In genomic region chr11:112708119-112708730, GRCm38 (mm10) we compare ENCODE assay signal across 19 mouse cellular contexts.
DNase-seq lines count a peak whose midpoint lies in the region; ATAC-seq lines count a peak whose summit lies in the region.
"Had no signal": no experiment of that assay in that cellular context is flagged by ENCODE, and none has a peak within 500 bp of the region (broad histone marks: within the 10 kb centered on the region; RNA-seq: fewer than 3 reads in every experiment).

No protein-coding gene starts in this region.

- WGBS in heart, embryonic 11.5 days (ENCODE audit: insufficient replicate concordance), result 76% methylated on average over 11 of the region's 11 CpGs
- 60% methylated on average over 11 of the region's 11 CpGs for WGBS in embryonic facial prominence, embryonic 14.5 days
- WGBS in midbrain, embryonic 13.5 days, result 19% methylated on average over 11 of the region's 11 CpGs

- no peaks in the 10 kb centered on the region for H3K9me3 ChIP-seq in heart, embryonic 11.5 days (replicated peaks; ENCODE audit: control insufficient read depth, low read length)
- no peaks in the 10 kb centered on the region for H3K9me3 ChIP-seq in embryonic facial prominence, embryonic 14.5 days (ENCODE audit: control insufficient read depth, low read length)
- H3K9me3 ChIP-seq in midbrain, embryonic 13.5 days, result no peaks in the 10 kb centered on the region
- H3K9me3 ChIP-seq: embryonic facial prominence, embryonic 12.5 days; liver, embryonic 13.5 days; lung, embryonic 15.5 days had no signal

- H3K4me1 ChIP-seq in heart, embryonic 11.5 days (ENCODE audit: control insufficient read depth, insufficient read depth, low read length), result no peaks in the 10 kb centered on the region
- peaks cover 3% of the 10 kb centered on the region; the same call in 1 of the 2 replicates for H3K4me1 ChIP-seq in embryonic facial prominence, embryonic 14.5 days (ENCODE audit: control insufficient read depth, insufficient read depth, low read length)
- H3K4me1 ChIP-seq in midbrain, embryonic 13.5 days (replicated peaks), result peaks cover 10% of the 10 kb centered on the region
- H3K4me1 ChIP-seq: liver, embryonic 13.5 days had no signal

- peak; percentile 74 for DNase-seq in heart, adult 11 months
- peak; percentile 34 for DNase-seq in Muller cell, postnatal 12 days (ENCODE audit: inconsistent ontology term)
- peak; percentile 56 for DNase-seq in embryonic facial prominence, embryonic 14.5 days (ENCODE audit: low spot score)
- DNase-seq in right cerebral cortex, postnatal 36 days (ENCODE audit: low spot score in 2 of 2), result no peak
- DNase-seq: adrenal gland, adult 8-10 months; cerebellum, postnatal 14 days; gastrocnemius, postnatal 25 days; kidney, adult 8-10 months; kidney, postnatal 25 days; liver, embryonic 13.5 days; right cerebral cortex, adult 18-20 months; thymus, postnatal 14 days had no signal

- no peak for ATAC-seq in heart, embryonic 11.5 days (replicated peaks; ENCODE audit: insufficient number of reproducible peaks, low FRiP score, low TSS enrichment)
- peak; percentile 83; the same call in 1 of the 2 replicates for ATAC-seq in embryonic facial prominence, embryonic 14.5 days (ENCODE audit: low read depth)
- peak; percentile 71 for ATAC-seq in midbrain, embryonic 13.5 days
- no peak for ATAC-seq in cerebellum, adult (ENCODE audit: insufficient number of reproducible peaks, low FRiP score, low TSS enrichment)
- ATAC-seq: inflammation-experienced regulatory T-cells, adult 6 months had no signal

- no peaks in the 10 kb centered on the region for H3K27me3 ChIP-seq in heart, embryonic 11.5 days (ENCODE audit: control insufficient read depth, insufficient read depth, low read length)
- H3K27me3 ChIP-seq in embryonic facial prominence, embryonic 14.5 days (replicated peaks; ENCODE audit: control insufficient read depth, insufficient read depth, low read length), result no peaks in the 10 kb centered on the region
- H3K27me3 ChIP-seq in midbrain, embryonic 13.5 days, result no peaks in the 10 kb centered on the region
- H3K27me3 ChIP-seq: embryonic facial prominence, embryonic 12.5 days; liver, embryonic 13.5 days; lung, embryonic 15.5 days had no signal

- no peak overlapping the region for H3K9ac ChIP-seq in heart, embryonic 11.5 days (ENCODE audit: low read depth, low read length)
- H3K9ac ChIP-seq in embryonic facial prominence, embryonic 14.5 days (ENCODE audit: low read depth, low read length), result no peak overlapping the region
- H3K9ac ChIP-seq in midbrain, embryonic 13.5 days (replicated peaks), result no peak overlapping the region
- H3K9ac ChIP-seq: embryonic facial prominence, embryonic 12.5 days; liver, embryonic 13.5 days; lung, embryonic 15.5 days had no signal

- H3K27ac ChIP-seq in heart, embryonic 11.5 days (ENCODE audit: low read depth, low read length), result no peak overlapping the region
- H3K27ac ChIP-seq in embryonic facial prominence, embryonic 14.5 days (replicated peaks; ENCODE audit: low read depth, low read length), result no peak overlapping the region
- H3K27ac ChIP-seq in midbrain, embryonic 13.5 days, result peak overlapping the region; percentile 19; the same call in 1 of the 2 replicates
- H3K27ac ChIP-seq: embryonic facial prominence, embryonic 12.5 days; liver, embryonic 13.5 days; lung, embryonic 15.5 days; macrophage had no signal

- no peak overlapping the region for H3K4me3 ChIP-seq in heart, embryonic 11.5 days (ENCODE audit: low read depth, low read length)
- H3K4me3 ChIP-seq in embryonic facial prominence, embryonic 14.5 days (ENCODE audit: low read depth, low read length), result no peak overlapping the region
- no peak overlapping the region for H3K4me3 ChIP-seq in midbrain, embryonic 13.5 days (replicated peaks)
- H3K4me3 ChIP-seq: embryonic facial prominence, embryonic 12.5 days; liver, embryonic 13.5 days; lung, embryonic 15.5 days had no signal

- no peaks in the 10 kb centered on the region for H3K36me3 ChIP-seq in heart, embryonic 11.5 days (ENCODE audit: control insufficient read depth, insufficient read depth, low read length)
- no peaks in the 10 kb centered on the region for H3K36me3 ChIP-seq in embryonic facial prominence, embryonic 14.5 days (ENCODE audit: control insufficient read depth, insufficient read depth, low read length)
- H3K36me3 ChIP-seq in midbrain, embryonic 13.5 days, result no peaks in the 10 kb centered on the region
- H3K36me3 ChIP-seq: embryonic facial prominence, embryonic 12.5 days; liver, embryonic 13.5 days; lung, embryonic 15.5 days had no signal

- no peak overlapping the region for H3K4me2 ChIP-seq in heart, embryonic 11.5 days
- no peak overlapping the region for H3K4me2 ChIP-seq in embryonic facial prominence, embryonic 14.5 days (ENCODE audit: low read depth, low read length)
- H3K4me2 ChIP-seq in midbrain, embryonic 13.5 days (replicated peaks), result 0 out of 2 replicates have a peak overlapping the region, but pooled peaks have one; percentile 5
- H3K4me2 ChIP-seq: embryonic facial prominence, embryonic 12.5 days; liver, embryonic 13.5 days; lung, embryonic 15.5 days had no signal

Comparison
In these comparisons a context has a peak if more than half of its experiments do, and no peak if none do; other contexts are left out.
1. DNase-seq: peak in heart, adult 11 months (single experiment), Muller cell, postnatal 12 days (single experiment) and embryonic facial prominence, embryonic 14.5 days (single experiment); none in right cerebral cortex, postnatal 36 days (0 of 2).
2. ATAC-seq: peak in embryonic facial prominence, embryonic 14.5 days (single experiment) and midbrain, embryonic 13.5 days (single experiment); none in heart, embryonic 11.5 days (single experiment) and cerebellum, adult (single experiment).